Mouse (Mus musculus): ENCODE measurements around the gene Hmgb2.

DNA sequence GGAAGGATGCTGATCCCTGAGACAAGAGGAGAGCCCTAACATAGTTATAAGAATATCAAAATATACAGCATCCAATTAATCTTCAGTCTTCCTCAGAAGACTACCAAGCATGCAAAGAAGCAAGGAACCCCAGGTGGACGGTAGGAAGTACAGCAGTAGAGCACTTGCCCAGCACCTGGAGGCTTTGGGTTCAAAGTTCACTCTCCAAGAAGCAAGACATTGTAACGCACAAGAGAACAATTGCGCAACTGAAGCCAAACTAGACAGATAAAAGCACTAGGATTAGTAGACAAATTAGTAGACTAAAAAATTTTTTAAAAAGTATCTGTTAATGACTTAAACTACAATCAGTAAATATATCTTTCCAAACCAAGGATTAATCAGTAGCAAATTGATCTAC is 48.0 kb upstream of the Hmgb2 start:
- TF ChIP-seq CTCF (IDR thresholded peaks at IDR 0.05; ENCODE audit: borderline replicate concordance, insufficient read depth, low read length) (no peak), POLR2A (IDR thresholded peaks at IDR 0.05; ENCODE audit: low read depth, low read length) (no peak)
